Comparison of ENCODE assay signal across 11 mouse cellular contexts in the genomic region with DNA sequence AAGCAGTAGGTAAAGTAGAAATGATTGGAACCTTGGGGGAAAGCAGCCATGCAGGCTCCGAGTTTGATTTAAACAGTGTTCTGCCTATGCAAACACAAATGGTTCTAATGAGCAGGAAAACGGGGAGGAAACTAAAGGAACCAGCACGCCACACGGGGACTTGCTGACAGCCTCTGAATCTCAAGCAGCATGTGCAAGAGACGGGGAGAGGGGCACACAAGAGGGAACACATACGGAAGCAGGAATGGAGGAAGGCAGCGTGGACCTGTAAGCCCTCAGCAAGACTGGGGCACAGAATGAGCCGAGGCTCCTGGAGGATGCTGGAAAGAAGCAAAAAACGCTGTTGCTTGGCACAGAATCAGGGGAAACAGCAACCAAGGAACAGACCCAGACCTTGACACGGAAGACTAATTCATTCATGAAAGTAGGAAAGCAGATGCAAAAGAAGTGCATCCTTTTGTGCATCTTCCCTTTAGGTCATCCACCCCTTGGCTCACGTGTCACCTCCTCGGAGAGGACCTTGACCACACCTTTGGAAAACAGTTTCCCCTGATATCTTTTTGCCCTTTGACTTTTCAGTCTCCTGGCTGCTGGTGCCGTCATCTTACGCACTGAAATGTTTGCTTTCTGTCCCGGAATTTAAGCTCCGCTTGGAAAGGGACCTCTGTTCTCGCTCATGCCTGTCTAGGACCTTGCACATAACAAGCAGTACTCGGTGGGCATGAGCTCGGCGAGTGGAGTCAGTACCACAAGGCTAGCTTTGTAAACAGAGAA. TPM values are rescaled to one million over a fixed set of nuclear protein-coding genes. Genes with fewer than 3 reads are reported as not detected.
DNase-seq lines count a peak whose midpoint lies in the region; ATAC-seq and TF ChIP-seq lines count a peak whose summit lies in the region.
"Had no signal": no experiment of that assay in that cellular context is flagged by ENCODE, and none has a peak within 500 bp of the region (broad histone marks: within the 10 kb centered on the region; RNA-seq: fewer than 3 reads in every experiment).

No protein-coding gene starts in this region.

- no peaks in the 10 kb centered on the region for H3K79me2 ChIP-seq in heart, adult 2 months (replicated peaks; ENCODE audit: control insufficient read depth, insufficient read depth, low read length)

- H3K27me3 ChIP-seq in heart, embryonic 10.5 days (ENCODE audit: insufficient read depth, poor library complexity, severe bottlenecking) = no peaks in the 10 kb centered on the region
- no peaks in the 10 kb centered on the region for H3K27me3 ChIP-seq in heart, adult 2 months (ENCODE audit: control insufficient read depth, insufficient read depth, low read length)
- H3K27me3 ChIP-seq in lung, embryonic 15.5 days = no peaks in the 10 kb centered on the region
- no peaks in the 10 kb centered on the region for H3K27me3 ChIP-seq in hindbrain, embryonic 16.5 days (replicated peaks; ENCODE audit: control insufficient read depth, insufficient read depth, low read length)
- no peaks in the 10 kb centered on the region for H3K27me3 ChIP-seq in small intestine, adult 2 months (ENCODE audit: control insufficient read depth, insufficient read depth, low read length)
- H3K27me3 ChIP-seq: liver, embryonic 13.5 days had no signal

- no peak for TF ChIP-seq EP300 in heart, adult 2 months (IDR thresholded peaks at IDR 0.05; ENCODE audit: insufficient read depth, low read depth, low read length)

- 41% methylated on average over 20 of the region's 20 CpGs for WGBS in heart, embryonic 10.5 days
- WGBS in heart, adult 2 months = 49% methylated on average over 20 of the region's 20 CpGs
- 22% methylated on average over 20 of the region's 20 CpGs for WGBS in lung, embryonic 15.5 days
- WGBS in hindbrain, embryonic 16.5 days = 63% methylated on average over 20 of the region's 20 CpGs
- 32% methylated on average over 20 of the region's 20 CpGs for WGBS in small intestine, adult 2 months

- H3K9me3 ChIP-seq in heart, embryonic 10.5 days = no peaks in the 10 kb centered on the region
- H3K9me3 ChIP-seq in lung, embryonic 15.5 days = no peaks in the 10 kb centered on the region
- no peaks in the 10 kb centered on the region for H3K9me3 ChIP-seq in hindbrain, embryonic 16.5 days (ENCODE audit: control insufficient read depth, low read length)
- H3K9me3 ChIP-seq: liver, embryonic 13.5 days had no signal

- no peak for TF ChIP-seq POLR2A in heart, adult 2 months (IDR thresholded peaks at IDR 0.05; ENCODE audit: insufficient read depth, low read depth, low read length)
- no peak for TF ChIP-seq POLR2A in small intestine, adult 2 months (IDR thresholded peaks at IDR 0.05; ENCODE audit: low read depth, low read length)

- intact Hi-C loops in heart, adult 2 months (cut with DNase I) = loop anchor here (10.0 kb wide), 1 partner anchor 583 kb away; no protein-coding TSS in a partner anchor

- no peak for ATAC-seq in lung, embryonic 15.5 days (ENCODE audit: borderline replicate concordance, extremely low read depth, low FRiP score, low TSS enrichment)
- ATAC-seq in hindbrain, embryonic 16.5 days = no peak
- ATAC-seq: CD4-positive, CD25-positive, alpha-beta regulatory T cell, adult 4 months had no signal

- no peak for DNase-seq in heart, embryonic 10.5 days (ENCODE audit: low spot score)
- no peak for DNase-seq in heart, adult 2 months
- DNase-seq in lung, postnatal 4 days = no peak
- no peak for DNase-seq in kidney, postnatal 14 days
- DNase-seq in kidney, postnatal 25 days = no peak
- DNase-seq: cerebellum, adult 9-11 months; liver, embryonic 13.5 days had no signal

- TF ChIP-seq CTCF in heart, adult 2 months (IDR thresholded peaks at IDR 0.05) = no peak
- no peak for TF ChIP-seq CTCF in small intestine, adult 2 months (IDR thresholded peaks at IDR 0.05; ENCODE audit: extremely low read depth, insufficient read length, insufficient replicate concordance, low read depth, low read length)

- peak overlapping the region; percentile 43 for H3K4me2 ChIP-seq in lung, embryonic 15.5 days
- peak overlapping the region; percentile 28 for H3K4me2 ChIP-seq in hindbrain, embryonic 16.5 days (ENCODE audit: low read length)
- H3K4me2 ChIP-seq: liver, embryonic 13.5 days had no signal

- H3K36me3 ChIP-seq in heart, embryonic 10.5 days = no peaks in the 10 kb centered on the region
- no peaks in the 10 kb centered on the region for H3K36me3 ChIP-seq in heart, adult 2 months (ENCODE audit: control insufficient read depth, insufficient read depth, low read length)
- no peaks in the 10 kb centered on the region for H3K36me3 ChIP-seq in lung, embryonic 15.5 days
- no peaks in the 10 kb centered on the region for H3K36me3 ChIP-seq in hindbrain, embryonic 16.5 days (ENCODE audit: control insufficient read depth, insufficient read depth, low read length)
- H3K36me3 ChIP-seq in small intestine, adult 2 months (ENCODE audit: control insufficient read depth, insufficient read depth, low read length) = no peaks in the 10 kb centered on the region
- H3K36me3 ChIP-seq: liver, embryonic 13.5 days had no signal

- no peak overlapping the region for H3K9ac ChIP-seq in heart, adult 2 months (ENCODE audit: low read depth, low read length)
- no peak overlapping the region for H3K9ac ChIP-seq in lung, embryonic 15.5 days
- H3K9ac ChIP-seq in hindbrain, embryonic 16.5 days (ENCODE audit: low read depth, low read length) = peak overlapping the region; percentile 32; the same call in 1 of the 2 replicates
- H3K9ac ChIP-seq: liver, embryonic 13.5 days had no signal

- no peak overlapping the region for H3K4me3 ChIP-seq in heart, embryonic 10.5 days
- H3K4me3 ChIP-seq in heart, adult 2 months = no peak overlapping the region
- H3K4me3 ChIP-seq in lung, embryonic 15.5 days = no peak overlapping the region
- no peak overlapping the region for H3K4me3 ChIP-seq in hindbrain, embryonic 16.5 days (ENCODE audit: low read length)
- H3K4me3 ChIP-seq in small intestine, adult 2 months (ENCODE audit: low read depth, low read length) = peak overlapping the region; percentile 45
- H3K4me3 ChIP-seq: liver, embryonic 13.5 days had no signal

- 0 out of 2 replicates have a peak overlapping the region, but pooled peaks have one; percentile 8 for H3K27ac ChIP-seq in heart, embryonic 10.5 days
- H3K27ac ChIP-seq in heart, adult 2 months = no peak overlapping the region
- no peak overlapping the region; the same call in 1 of the 2 replicates for H3K27ac ChIP-seq in lung, embryonic 15.5 days
- H3K27ac ChIP-seq in hindbrain, embryonic 16.5 days (ENCODE audit: low read depth, low read length) = no peak overlapping the region
- no peak overlapping the region for H3K27ac ChIP-seq in small intestine, adult 2 months (ENCODE audit: insufficient read depth, low read depth, low read length)
- H3K27ac ChIP-seq: liver, embryonic 13.5 days had no signal

- H3K4me1 ChIP-seq in heart, embryonic 10.5 days = peaks cover 37% of the 10 kb centered on the region
- no peaks in the 10 kb centered on the region for H3K4me1 ChIP-seq in heart, adult 2 months (ENCODE audit: control insufficient read depth, insufficient read depth, low read length)
- peaks cover 13% of the 10 kb centered on the region for H3K4me1 ChIP-seq in lung, embryonic 15.5 days
- H3K4me1 ChIP-seq in hindbrain, embryonic 16.5 days (ENCODE audit: control insufficient read depth, insufficient read depth, low read depth, low read length) = no peaks in the 10 kb centered on the region
- H3K4me1 ChIP-seq in small intestine, adult 2 months (ENCODE audit: control insufficient read depth, insufficient read depth, insufficient read length, low read length) = peaks cover 8% of the 10 kb centered on the region; the same call in 1 of the 2 replicates
- H3K4me1 ChIP-seq: liver, embryonic 13.5 days had no signal

RNA-seq across cellular contexts. Expression of a gene that starts 17.7 kb away (rescaled TPM):
- 36.3 and 45.0 TPM in 2 replicates for polyA plus RNA-seq in heart, embryonic 10.5 days (2016; fragmentation: Nextera tagmentation; extraction: Ambion mirVana)
- total RNA-seq in heart, adult 2 months (2021) = 10 to 100 TPM; 52.3 to 55.2 TPM
- polyA plus RNA-seq in heart, adult 2 months (2012; rRNA removed) = 29.5 and 46.9 TPM in 2 replicates
- polyA plus RNA-seq in lung, embryonic 15.5 days (2015; fragmentation: Nextera tagmentation; extraction: Ambion mirVana) = 61.5 and 62.1 TPM in 2 replicates
- polyA plus RNA-seq in hindbrain, embryonic 16.5 days (2015; fragmentation: Nextera tagmentation; extraction: Ambion mirVana) = 114 and 121 TPM in 2 replicates
- polyA plus RNA-seq in small intestine, adult 2 months (2012; rRNA removed) = 13.1 and 16.2 TPM in 2 replicates
- polyA plus RNA-seq: CD4-positive, CD25-positive, alpha-beta regulatory T cell, adult 4 months had no signal
